Mouse (Mus musculus): ENCODE measurements around the gene Nadk. TPM values are rescaled to one million over a fixed set of nuclear protein-coding genes. Genes with fewer than 3 reads are reported as not detected.

The Nadk gene
- polyA plus RNA-seq, 1 experiment from 2014 or later, result 76.3 TPM

DNA sequence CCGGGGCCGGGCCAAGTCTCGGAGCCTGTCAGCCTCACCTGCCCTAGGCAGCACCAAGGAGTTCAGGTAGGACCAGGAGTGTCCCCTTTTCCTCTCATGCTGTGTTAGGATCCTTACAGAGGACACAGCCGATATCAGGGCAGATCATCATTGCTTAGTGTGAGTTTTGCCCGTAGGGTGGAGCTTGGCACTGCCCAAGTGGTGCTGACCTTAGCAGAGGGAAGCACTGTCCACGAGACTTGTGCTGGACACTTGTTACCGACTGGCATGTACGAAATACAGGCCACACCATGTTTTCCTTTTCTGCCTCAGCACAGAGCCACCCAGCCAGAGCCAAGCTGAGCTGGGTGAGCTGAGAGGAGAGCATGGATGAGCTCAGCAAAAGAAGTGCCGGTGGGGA, 15.0 kb downstream of the Nadk start:
- 91% methylated on average over 9 of the region's 9 CpGs for WGBS
- peaks cover 3% of the 10 kb centered on the region for H3K36me3 ChIP-seq (ENCODE audit: control insufficient read depth, insufficient read depth, low read length)
- ATAC-seq (ENCODE audit: low read depth), result no peak

GRCm38 (mm10) chr4:155577741-155578140, 15.6 kb downstream of the Nadk start:
- Histone ChIP-seq H3K4me1 (replicated peaks; ENCODE audit: control insufficient read depth, insufficient read depth, low read length) (no peaks in the 10 kb centered on the region), H3K9me3 (ENCODE audit: control insufficient read depth, low read length) (no peaks in the 10 kb centered on the region), H3K36me3 (ENCODE audit: control insufficient read depth, insufficient read depth, low read length) (peaks cover 3% of the 10 kb centered on the region), H3K27me3 (ENCODE audit: control insufficient read depth, insufficient read depth, low read depth, low read length) (no peaks in the 10 kb centered on the region), H3K4me2 (ENCODE audit: low read depth, low read length) (no peak overlapping the region), H3K27ac (ENCODE audit: low read length) (no peak overlapping the region), H3K4me3 (ENCODE audit: low read length) (no peak overlapping the region), H3K9ac (ENCODE audit: low read length) (no peak overlapping the region)
- no peak for ATAC-seq (ENCODE audit: low read depth)
- WGBS, result 81% methylated on average over 5 of the region's 5 CpGs

More for the DNA sequence above, 15.0 kb downstream of the Nadk start:
- H3K4me1 ChIP-seq (replicated peaks; ENCODE audit: control insufficient read depth, insufficient read depth, low read length), result no peaks in the 10 kb centered on the region
- H3K27ac ChIP-seq (ENCODE audit: low read length), result no peak overlapping the region
- no peaks in the 10 kb centered on the region for H3K27me3 ChIP-seq (ENCODE audit: control insufficient read depth, insufficient read depth, low read depth, low read length)
- no peak overlapping the region for H3K4me3 ChIP-seq (ENCODE audit: low read length)
- no peak overlapping the region for H3K9ac ChIP-seq (ENCODE audit: low read length)
- no peaks in the 10 kb centered on the region for H3K9me3 ChIP-seq (ENCODE audit: control insufficient read depth, low read length)
- no peak overlapping the region for H3K4me2 ChIP-seq (ENCODE audit: low read depth, low read length)

DNA sequence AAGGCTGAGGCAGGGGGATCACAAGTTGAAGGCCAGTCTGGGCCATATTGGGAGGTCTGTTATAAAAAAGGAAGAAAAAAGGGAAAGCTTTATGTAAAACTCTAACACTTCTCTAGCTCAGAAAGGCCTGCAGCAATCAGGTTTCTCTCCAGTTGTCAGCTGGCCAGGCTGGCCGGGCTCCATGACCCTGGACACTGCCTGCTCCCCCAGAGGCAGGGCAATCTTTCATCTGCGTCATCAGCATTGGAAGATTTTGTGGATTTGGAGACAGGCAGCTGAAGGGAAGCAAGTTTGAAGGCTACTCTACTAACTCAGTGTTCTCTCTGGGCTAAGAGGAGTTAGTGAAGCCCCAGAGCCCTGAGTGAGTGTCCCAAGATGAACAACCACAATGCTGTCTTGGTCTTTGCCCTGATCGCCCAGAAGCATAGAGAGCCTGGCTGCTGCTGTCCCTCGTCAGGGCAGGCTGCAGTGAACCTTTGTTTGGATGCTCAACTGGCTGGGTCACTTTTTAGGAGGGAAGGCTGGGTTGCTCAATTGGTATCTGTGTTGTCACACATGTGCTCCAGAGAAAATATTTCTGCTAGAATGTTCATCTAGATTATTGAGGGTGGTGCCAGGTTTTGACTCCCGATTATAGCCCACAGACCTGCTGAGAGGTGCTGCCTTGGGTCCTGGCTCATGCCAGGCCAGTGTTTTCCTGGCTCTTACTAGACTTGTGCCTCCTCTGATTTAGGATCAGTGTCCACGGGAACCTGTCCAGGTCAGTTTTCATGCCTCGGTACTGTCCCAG, 16.4 kb downstream of the Nadk start:
- ATAC-seq (ENCODE audit: low read depth), result no peak
- 76% methylated on average over 7 of the region's 7 CpGs for WGBS
- Histone ChIP-seq H3K9me3 (ENCODE audit: control insufficient read depth, low read length) (no peaks in the 10 kb centered on the region), H3K4me1 (replicated peaks; ENCODE audit: control insufficient read depth, insufficient read depth, low read length) (no peaks in the 10 kb centered on the region), H3K4me2 (ENCODE audit: low read depth, low read length) (no peak overlapping the region), H3K36me3 (ENCODE audit: control insufficient read depth, insufficient read depth, low read length) (peaks cover 3% of the 10 kb centered on the region), H3K27me3 (ENCODE audit: control insufficient read depth, insufficient read depth, low read depth, low read length) (no peaks in the 10 kb centered on the region), H3K4me3 (ENCODE audit: low read length) (no peak overlapping the region), H3K27ac (ENCODE audit: low read length) (no peak overlapping the region), H3K9ac (ENCODE audit: low read length) (no peak overlapping the region)

DNA sequence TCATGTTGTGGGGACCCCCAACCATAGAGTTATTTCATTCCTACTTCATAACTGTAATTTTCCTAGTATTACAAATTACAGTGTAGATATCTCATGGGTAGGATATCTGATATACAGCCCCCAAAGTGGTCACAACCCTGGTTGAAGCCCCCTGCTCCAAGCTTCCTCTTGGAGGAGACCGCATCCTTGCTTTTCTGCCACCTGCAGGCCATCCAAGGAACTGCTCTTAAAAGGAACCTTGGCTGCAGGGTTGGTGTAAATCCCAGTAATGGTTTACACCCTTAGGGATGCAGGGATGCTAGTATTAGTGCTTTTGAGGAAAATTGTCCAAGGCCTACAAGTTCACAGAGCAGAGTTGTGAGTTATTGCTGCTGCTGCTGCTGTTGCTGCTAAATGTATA, 18.2 kb downstream of the Nadk start:
- Histone ChIP-seq H3K27me3 (ENCODE audit: control insufficient read depth, insufficient read depth, low read depth, low read length) (no peaks in the 10 kb centered on the region), H3K36me3 (ENCODE audit: control insufficient read depth, insufficient read depth, low read length) (peaks cover 16% of the 10 kb centered on the region), H3K4me1 (replicated peaks; ENCODE audit: control insufficient read depth, insufficient read depth, low read length) (no peaks in the 10 kb centered on the region), H3K27ac (ENCODE audit: low read length) (no peak overlapping the region), H3K4me2 (ENCODE audit: low read depth, low read length) (no peak overlapping the region), H3K4me3 (ENCODE audit: low read length) (no peak overlapping the region), H3K9me3 (ENCODE audit: control insufficient read depth, low read length) (no peaks in the 10 kb centered on the region), H3K9ac (ENCODE audit: low read length) (no peak overlapping the region)
- 15% methylated on average over 1 of the region's 1 CpGs for WGBS
- 0 out of 2 replicates have a peak, but pooled peaks have one; percentile 20 for ATAC-seq (ENCODE audit: low read depth)

DNA sequence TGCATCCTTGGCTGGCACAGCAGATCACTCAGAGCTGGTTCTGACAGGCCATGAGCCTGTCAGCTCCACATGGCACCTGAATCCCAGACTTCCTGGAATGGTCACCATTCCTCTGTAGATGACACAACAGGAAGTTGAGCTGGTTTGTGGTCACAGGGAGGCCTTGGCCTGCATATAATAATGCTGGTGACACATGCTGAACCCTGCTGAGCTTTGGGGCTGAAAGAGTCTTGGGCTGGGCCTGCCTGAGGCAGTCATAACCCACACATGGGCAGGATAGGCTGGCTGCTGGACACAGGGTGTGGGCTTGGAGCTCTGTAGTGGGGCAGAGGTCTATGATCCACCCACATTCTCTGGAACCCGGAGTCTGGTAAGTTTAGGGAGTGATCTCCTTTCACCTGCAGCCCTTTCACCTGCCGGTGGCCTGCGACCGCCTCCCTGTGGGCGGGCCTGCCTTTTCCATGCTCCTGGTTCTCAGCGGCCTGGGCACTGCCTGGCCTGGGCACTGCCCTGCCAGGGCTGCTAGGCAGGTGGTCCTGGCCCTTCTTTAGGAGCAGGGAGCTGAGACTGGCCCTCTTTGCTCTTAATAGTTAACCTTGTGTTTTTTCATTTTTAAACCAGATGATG, 20.2 kb downstream of the Nadk start:
- H3K27ac ChIP-seq (ENCODE audit: low read length), result no peak overlapping the region
- no peaks in the 10 kb centered on the region for H3K9me3 ChIP-seq (ENCODE audit: control insufficient read depth, low read length)
- ATAC-seq (ENCODE audit: low read depth), result no peak
- H3K9ac ChIP-seq (ENCODE audit: low read length), result no peak overlapping the region
- no peak overlapping the region for H3K4me3 ChIP-seq (ENCODE audit: low read length)
- no peaks in the 10 kb centered on the region for H3K27me3 ChIP-seq (ENCODE audit: control insufficient read depth, insufficient read depth, low read depth, low read length)
- H3K36me3 ChIP-seq (ENCODE audit: control insufficient read depth, insufficient read depth, low read length), result peaks cover 18% of the 10 kb centered on the region
- no peak overlapping the region for H3K4me2 ChIP-seq (ENCODE audit: low read depth, low read length)
- 89% methylated on average over 6 of the region's 6 CpGs for WGBS
- no peaks in the 10 kb centered on the region for H3K4me1 ChIP-seq (replicated peaks; ENCODE audit: control insufficient read depth, insufficient read depth, low read length)

DNA sequence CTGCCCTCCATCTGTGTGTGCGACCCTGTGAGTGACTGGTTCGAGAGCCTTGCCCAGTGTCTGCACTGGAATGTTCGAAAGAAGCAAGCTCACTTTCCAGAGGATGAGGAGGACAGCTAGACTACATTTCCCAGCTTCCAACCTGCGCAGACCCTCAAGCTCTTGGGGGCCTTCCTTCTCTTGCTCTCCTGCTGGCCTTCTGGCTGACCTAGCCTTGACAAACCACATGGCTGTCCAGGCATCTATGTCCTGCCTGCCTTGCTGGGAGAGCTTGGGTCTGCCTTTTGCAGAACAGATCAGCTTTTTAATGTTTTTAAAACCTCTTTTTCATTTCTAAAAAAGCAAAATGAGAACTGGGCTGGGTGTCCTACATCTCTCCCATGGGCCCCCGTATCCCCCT, 27.2 kb downstream of the Nadk start:
- Histone ChIP-seq H3K4me1 (replicated peaks; ENCODE audit: control insufficient read depth, insufficient read depth, low read length) (no peaks in the 10 kb centered on the region), H3K36me3 (ENCODE audit: control insufficient read depth, insufficient read depth, low read length) (peaks cover 30% of the 10 kb centered on the region), H3K27ac (ENCODE audit: low read length) (no peak overlapping the region), H3K4me3 (ENCODE audit: low read length) (no peak overlapping the region), H3K9ac (ENCODE audit: low read length) (no peak overlapping the region), H3K9me3 (ENCODE audit: control insufficient read depth, low read length) (no peaks in the 10 kb centered on the region), H3K4me2 (ENCODE audit: low read depth, low read length) (no peak overlapping the region), H3K27me3 (ENCODE audit: control insufficient read depth, insufficient read depth, low read depth, low read length) (no peaks in the 10 kb centered on the region)
- WGBS, result 90% methylated on average over 5 of the region's 5 CpGs
- ATAC-seq (ENCODE audit: low read depth), result no peak

DNA sequence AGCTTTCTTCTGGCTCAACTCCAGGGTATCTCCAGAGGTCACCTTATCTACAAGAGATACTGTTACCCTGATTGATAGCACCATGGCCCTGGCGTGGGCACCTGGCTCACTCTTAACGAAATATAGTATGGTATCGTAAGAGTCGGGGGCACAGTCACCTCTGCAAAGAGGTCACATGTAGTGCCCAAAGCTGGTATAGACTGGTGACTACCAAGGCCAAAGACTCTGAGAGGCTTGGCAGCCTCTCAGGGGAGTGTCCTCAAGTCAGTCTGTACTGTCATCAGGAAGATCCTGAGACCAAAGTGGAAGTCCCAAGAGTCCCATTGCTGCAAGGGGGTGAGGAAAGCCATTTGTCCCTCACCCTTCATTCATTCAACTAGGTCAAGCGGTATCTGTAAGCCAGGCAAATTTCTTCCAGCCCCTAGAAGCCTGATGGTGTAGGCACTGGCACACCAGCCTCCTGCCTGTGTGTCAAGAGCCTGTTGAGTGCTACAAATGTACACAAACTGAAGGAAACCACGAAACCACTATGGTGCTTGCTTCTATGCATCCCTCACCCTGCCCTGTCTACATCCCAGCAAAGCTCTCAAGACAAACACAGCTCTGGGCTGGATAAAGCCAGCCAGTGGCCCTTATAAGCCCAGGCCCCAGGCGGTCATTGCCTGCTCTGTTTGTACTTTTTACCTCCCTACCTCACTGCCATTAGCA, 29.0 kb downstream of the Nadk start:
- no peak overlapping the region for H3K4me3 ChIP-seq (ENCODE audit: low read length)
- H3K27ac ChIP-seq (ENCODE audit: low read length), result no peak overlapping the region
- no peaks in the 10 kb centered on the region for H3K9me3 ChIP-seq (ENCODE audit: control insufficient read depth, low read length)
- peaks cover 21% of the 10 kb centered on the region for H3K36me3 ChIP-seq (ENCODE audit: control insufficient read depth, insufficient read depth, low read length)
- WGBS, result 66% methylated on average over 7 of the region's 7 CpGs
- no peaks in the 10 kb centered on the region for H3K4me1 ChIP-seq (replicated peaks; ENCODE audit: control insufficient read depth, insufficient read depth, low read length)
- H3K4me2 ChIP-seq (ENCODE audit: low read depth, low read length), result no peak overlapping the region
- H3K9ac ChIP-seq (ENCODE audit: low read length), result no peak overlapping the region
- peak; percentile 66; the same call in 1 of the 2 replicates for ATAC-seq (ENCODE audit: low read depth)
- no peaks in the 10 kb centered on the region for H3K27me3 ChIP-seq (ENCODE audit: control insufficient read depth, insufficient read depth, low read depth, low read length)

- H3K9me3 ChIP-seq (ENCODE audit: control insufficient read depth, low read length), result no peaks in the 10 kb centered on the region; the same call in 1 of the 2 replicates
- no peaks in the 10 kb centered on the region for H3K27me3 ChIP-seq (ENCODE audit: control insufficient read depth, insufficient read depth, low read depth, low read length)
- peaks cover 12% of the 10 kb centered on the region; the same call in 1 of the 2 replicates for H3K36me3 ChIP-seq (ENCODE audit: control insufficient read depth, insufficient read depth, low read length)
- H3K4me1 ChIP-seq (replicated peaks; ENCODE audit: control insufficient read depth, insufficient read depth, low read length), result no peaks in the 10 kb centered on the region
- 36% methylated on average over 1 of the region's 1 CpGs for WGBS
- no peak for ATAC-seq (ENCODE audit: low read depth)
- H3K4me3 ChIP-seq (ENCODE audit: low read length), result no peak overlapping the region
- H3K27ac ChIP-seq (ENCODE audit: low read length), result no peak overlapping the region
- no peak overlapping the region for H3K9ac ChIP-seq (ENCODE audit: low read length)
- no peak overlapping the region for H3K4me2 ChIP-seq (ENCODE audit: low read depth, low read length)
Measured at GRCm38 (mm10) chr4:155593780-155594179, 31.6 kb downstream of the Nadk start.

- H3K9ac ChIP-seq (ENCODE audit: low read length), result no peak overlapping the region
- H3K4me1 ChIP-seq (replicated peaks; ENCODE audit: control insufficient read depth, insufficient read depth, low read length), result 0 out of 2 replicates have a peak, but pooled peaks cover 3% of the 10 kb centered on the region
- H3K27ac ChIP-seq (ENCODE audit: low read length), result no peak overlapping the region
- H3K4me3 ChIP-seq (ENCODE audit: low read length), result no peak overlapping the region
- H3K9me3 ChIP-seq (ENCODE audit: control insufficient read depth, low read length), result no peaks in the 10 kb centered on the region; the same call in 1 of the 2 replicates
- 72% methylated on average over 3 of the region's 3 CpGs for WGBS
- no peaks in the 10 kb centered on the region for H3K36me3 ChIP-seq (ENCODE audit: control insufficient read depth, insufficient read depth, low read length)
- H3K4me2 ChIP-seq (ENCODE audit: low read depth, low read length), result no peak overlapping the region
- no peak for ATAC-seq (ENCODE audit: low read depth)
- no peaks in the 10 kb centered on the region for H3K27me3 ChIP-seq (ENCODE audit: control insufficient read depth, insufficient read depth, low read depth, low read length)
Measured at GRCm38 (mm10) chr4:155595777-155596176, 33.6 kb downstream of the Nadk start.
